Mouse (Mus musculus) neural tube, embryonic 11.5 days (tissue): Measurements from ENCODE around the gene Gm13278. TPM values are rescaled to one million over a fixed set of nuclear protein-coding genes. Genes with fewer than 3 reads are reported as not detected.
"Not testable (repeated sequence)": the region's sequence is repeated elsewhere in the genome, so short reads cannot be mapped to it uniquely, and the experiment has no call there.

ENCODE experiments used
- ATAC-seq: fragments of 200-750 bp; cut with Nextera tagmentation; 2 replicates; pipeline ENCODE4 v1.8.0; 2017; ENCODE audit warnings: moderate number of reproducible peaks, mild to moderate bottlenecking, moderate TSS enrichment, moderate library complexity; ENCODE audit not compliant: insufficient read depth, low FRiP score, low TSS enrichment
- DNase-seq: peaks from one replicate; pipeline ENCODE4 v3.0.0-alpha.2; 2015; ENCODE audit warnings: low spot score
- H3K27ac ChIP-seq: fragments of 300-500 bp; sonication (generic); 2 replicates; pipeline ENCODE4 v1.5.1; 2014; ENCODE audit warnings: low read depth, mild to moderate bottlenecking, low read length
- H3K27me3 ChIP-seq: fragments of 300-500 bp; sonication (generic); 2 replicates; pipeline ENCODE4 v1.6.1; 2014; ENCODE audit warnings: mild to moderate bottlenecking, low read length, mixed read lengths; ENCODE audit not compliant: control insufficient read depth, insufficient read depth
- H3K36me3 ChIP-seq: fragments of 300-500 bp; sonication (generic); 2 replicates; pipeline ENCODE4 v1.6.1; 2014; ENCODE audit warnings: mild to moderate bottlenecking, low read length, moderate library complexity, mixed read lengths; ENCODE audit not compliant: control insufficient read depth, insufficient read depth
- H3K4me1 ChIP-seq: fragments of 300-500 bp; sonication (generic); 2 replicates; pipeline ENCODE4 v1.6.1; 2014; ENCODE audit warnings: low read length, mixed read lengths; ENCODE audit not compliant: control insufficient read depth, insufficient read depth
- H3K4me2 ChIP-seq: fragments of 300-500 bp; sonication (generic); 2 replicates; pipeline ENCODE4 v1.6.1; 2014; ENCODE audit warnings: low read depth, mild to moderate bottlenecking, moderate library complexity
- H3K4me3 ChIP-seq: fragments of 300-500 bp; sonication (generic); 2 replicates; pipeline ENCODE4 v1.5.1; 2014; ENCODE audit warnings: low read depth, low read length
- H3K9ac ChIP-seq: fragments of 300-500 bp; sonication (generic); 2 replicates; pipeline ENCODE4 v1.6.1; 2014; ENCODE audit warnings: mild to moderate bottlenecking, low read length
- H3K9me3 ChIP-seq: fragments of 300-500 bp; sonication (generic); 2 replicates; pipeline ENCODE4 v1.6.1; 2016; ENCODE audit warnings: low read length; ENCODE audit not compliant: control insufficient read depth
- WGBS: fragments of 180-500 bp; shearing (Covaris S2); extraction: QIAGEN DNeasy Blood & Tissue Kit; methylation state at CpG from one replicate; pipeline ENCODE4 v1.1.7; 2014; 5-methylcytosine and 5-hydroxymethylcytosine counted together
- polyA plus RNA-seq: library from polyadenylated mRNA; unstranded; fragments of >200 nt; fragmentation: Nextera tagmentation; extraction: Ambion mirVana; gene quantifications from 2 replicates; pipeline ENCODE4 v1.2.1, GENCODE M21; 2014

Gene Gm13278
- polyA plus RNA-seq, 1 experiment from 2014 or later: not detected

- not testable (repeated sequence) for ATAC-seq, H3K27me3 ChIP-seq, H3K27ac ChIP-seq, H3K4me1 ChIP-seq, DNase-seq, H3K9me3 ChIP-seq, H3K9ac ChIP-seq, H3K36me3 ChIP-seq
- Histone ChIP-seq H3K4me3 (peak within 1 kb of the TSS; percentile 12; the same call in 1 of the 2 replicates), H3K4me2 (peak within 1 kb of the TSS; percentile 32)
- WGBS: 36% methylated on average over 6 of the region's 14 CpGs
Measured at GRCm38 (mm10) chr4:88759610-88760268, 31.6 kb upstream of the Gm13278 start, which contains the start of gene Gm13283. TSS of gene Gm13283 (plus strand) at chr4:88760119.

GRCm38 (mm10) chr4:88760431-88760830, 30.9 kb upstream of the Gm13278 start:
- ATAC-seq, H3K4me1 ChIP-seq: not testable (repeated sequence)
- peak overlapping the region; percentile 32 for H3K4me2 ChIP-seq

GRCm38 (mm10) chr4:88761776-88762175, 29.6 kb upstream of the Gm13278 start:
- H3K9ac ChIP-seq, H3K4me1 ChIP-seq, H3K36me3 ChIP-seq, H3K27ac ChIP-seq, H3K27me3 ChIP-seq, H3K4me3 ChIP-seq, H3K9me3 ChIP-seq, DNase-seq, H3K4me2 ChIP-seq, ATAC-seq: not testable (repeated sequence)
- 78% methylated on average over 6 of the region's 8 CpGs for WGBS

More at GRCm38 (mm10) chr4:88760431-88760830, 30.9 kb upstream of the Gm13278 start:
- H3K36me3 ChIP-seq, H3K27ac ChIP-seq, H3K27me3 ChIP-seq, H3K9me3 ChIP-seq, H3K9ac ChIP-seq: not testable (repeated sequence)
- peak overlapping the region; percentile 12; the same call in 1 of the 2 replicates for H3K4me3 ChIP-seq
- WGBS: 0% methylated on average over 18 of the region's 28 CpGs
- DNase-seq: peak; percentile 80

- H3K4me3 ChIP-seq, H3K9ac ChIP-seq, ATAC-seq, DNase-seq, H3K27me3 ChIP-seq, H3K36me3 ChIP-seq, H3K9me3 ChIP-seq, H3K4me1 ChIP-seq, H3K4me2 ChIP-seq, H3K27ac ChIP-seq: not testable (repeated sequence)
- WGBS: 63% methylated on average over 9 of the region's 9 CpGs
Measured at GRCm38 (mm10) chr4:88762341-88762740, 29.0 kb upstream of the Gm13278 start.

- H3K9me3 ChIP-seq, H3K27ac ChIP-seq, ATAC-seq, H3K27me3 ChIP-seq, H3K9ac ChIP-seq, H3K4me3 ChIP-seq, H3K4me1 ChIP-seq, H3K36me3 ChIP-seq: not testable (repeated sequence)
- DNase-seq: peak; percentile 72
- 6% methylated on average over 22 of the region's 42 CpGs for WGBS
- H3K4me2 ChIP-seq: peak overlapping the region; percentile 32; the same call in 1 of the 2 replicates
Measured at GRCm38 (mm10) chr4:88763384-88764018, 27.8 kb upstream of the Gm13278 start.

- ATAC-seq, H3K4me2 ChIP-seq: not testable (repeated sequence)
- WGBS: no CpG with 5 or more reads among the region's 32 CpGs
Measured at GRCm38 (mm10) chr4:88773534-88773933, 17.8 kb upstream of the Gm13278 start, which contains the start of gene Gm13290. TSS of gene Gm13290 (plus strand) at chr4:88773834.

GRCm38 (mm10) chr4:88776622-88777021, 14.7 kb upstream of the Gm13278 start, which contains the start of gene Gm13289:
TSS of gene Gm13289 (plus strand) at chr4:88776922.
- not testable (repeated sequence) for DNase-seq, H3K36me3 ChIP-seq, H3K9me3 ChIP-seq, H3K4me2 ChIP-seq, H3K27me3 ChIP-seq, H3K9ac ChIP-seq, H3K4me3 ChIP-seq, ATAC-seq, H3K4me1 ChIP-seq, H3K27ac ChIP-seq
- no CpG with 5 or more reads among the region's 29 CpGs for WGBS

More at GRCm38 (mm10) chr4:88773534-88773933, 17.8 kb upstream of the Gm13278 start, which contains the start of gene Gm13290:
- not testable (repeated sequence) for H3K9ac ChIP-seq, H3K36me3 ChIP-seq, DNase-seq, H3K4me3 ChIP-seq, H3K27ac ChIP-seq, H3K4me1 ChIP-seq, H3K27me3 ChIP-seq, H3K9me3 ChIP-seq

- not testable (repeated sequence) for H3K4me2 ChIP-seq, H3K27ac ChIP-seq, ATAC-seq, DNase-seq, H3K4me1 ChIP-seq, H3K4me3 ChIP-seq, H3K9ac ChIP-seq, H3K27me3 ChIP-seq, H3K9me3 ChIP-seq, H3K36me3 ChIP-seq
- no CpG with 5 or more reads among the region's 29 CpGs for WGBS
Measured at GRCm38 (mm10) chr4:88779550-88779949, 11.8 kb upstream of the Gm13278 start, which contains the start of gene Gm13272. TSS of gene Gm13272 (plus strand) at chr4:88779850.
